Mouse (Mus musculus) forebrain, embryonic 16.5 days (tissue): Measurements from ENCODE around the gene Slc8a3. TPM values are rescaled to one million over a fixed set of nuclear protein-coding genes. Genes with fewer than 3 reads are reported as not detected.

Source experiments
- ATAC-seq: fragments of 200-750 bp; cut with Nextera tagmentation; 2 replicates; pipeline ENCODE4 v1.8.0; 2017; ENCODE audit warnings: mild to moderate bottlenecking, moderate library complexity
- H3K27ac ChIP-seq: fragments of 300-500 bp; sonication (generic); 2 replicates; pipeline ENCODE4 v1.5.1; 2014; ENCODE audit warnings: low read length, control low read depth
- H3K27me3 ChIP-seq: fragments of 300-500 bp; sonication (generic); replicated peaks from 2 replicates; pipeline ENCODE4 v1.6.1; 2014; ENCODE audit warnings: low read length; ENCODE audit not compliant: control insufficient read depth, insufficient read depth
- H3K36me3 ChIP-seq: fragments of 300-500 bp; sonication (generic); 2 replicates; pipeline ENCODE4 v1.6.1; 2014; ENCODE audit not compliant: control insufficient read depth, insufficient read depth
- H3K4me1 ChIP-seq: fragments of 300-500 bp; sonication (generic); replicated peaks from 2 replicates; pipeline ENCODE4 v1.6.1; 2014; ENCODE audit warnings: low read length; ENCODE audit not compliant: control insufficient read depth, insufficient read depth
- H3K4me2 ChIP-seq: fragments of 300-500 bp; sonication (generic); 2 replicates; pipeline ENCODE4 v1.6.1; 2014; ENCODE audit warnings: mild to moderate bottlenecking, low read length, control low read depth
- H3K4me3 ChIP-seq: fragments of 300-500 bp; sonication (generic); replicated peaks from 2 replicates; pipeline ENCODE4 v1.5.1; 2014; ENCODE audit warnings: mild to moderate bottlenecking, low read length, control low read depth
- H3K9ac ChIP-seq: fragments of 300-500 bp; sonication (generic); replicated peaks from 2 replicates; pipeline ENCODE4 v1.6.1; 2014; ENCODE audit warnings: low read depth, low read length, control low read depth
- H3K9me3 ChIP-seq: fragments of 300-500 bp; sonication (generic); 2 replicates; pipeline ENCODE4 v1.6.1; 2016; ENCODE audit warnings: low read length; ENCODE audit not compliant: control insufficient read depth
- WGBS: fragments of 180-500 bp; shearing (Covaris S2); extraction: QIAGEN DNeasy Blood & Tissue Kit; methylation state at CpG from one replicate; pipeline ENCODE4 v1.1.7; 2014; 5-methylcytosine and 5-hydroxymethylcytosine counted together
- polyA plus RNA-seq: library from polyadenylated mRNA; unstranded; fragments of >200 nt; fragmentation: Nextera tagmentation; extraction: Ambion mirVana; gene quantifications from 2 replicates; pipeline ENCODE4 v1.2.1, GENCODE M21; 2015

The Slc8a3 gene
- polyA plus RNA-seq, 1 experiment from 2014 or later, result 7.0 TPM

- no peak for ATAC-seq
- Histone ChIP-seq H3K4me2 (no peak overlapping the region), H3K27ac (no peak overlapping the region), H3K4me3 (no peak overlapping the region), H3K36me3 (no peaks in the 10 kb centered on the region), H3K4me1 (peaks cover under 1% of the 10 kb centered on the region; the same call in 1 of the 2 replicates), H3K27me3 (no peaks in the 10 kb centered on the region), H3K9me3 (no peaks in the 10 kb centered on the region), H3K9ac (no peak overlapping the region)
- WGBS, result 80% methylated on average over 5 of the region's 5 CpGs
Measured at GRCm38 (mm10) chr12:81315953-81316352, 17.0 kb downstream of the Slc8a3 start.

DNA sequence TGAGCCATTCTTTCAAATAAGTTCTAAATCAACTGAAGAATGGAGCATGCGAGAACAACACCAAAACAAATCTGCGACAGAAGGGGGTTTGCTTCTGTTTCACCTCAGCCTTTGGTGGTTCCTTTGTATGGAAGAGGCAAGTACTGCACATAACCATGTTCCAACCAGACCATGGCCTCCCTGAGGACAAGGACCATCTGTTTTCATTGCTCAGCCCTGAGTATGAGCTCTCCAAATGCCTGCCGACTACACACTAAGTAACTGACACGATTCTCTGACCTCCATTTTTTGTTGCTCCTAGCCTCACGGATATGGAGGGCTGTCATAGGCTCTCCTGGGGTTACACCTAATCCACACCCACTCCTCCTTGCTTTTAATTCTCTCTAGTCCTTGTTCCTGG is 29.4 kb downstream of the Slc8a3 start:
- no peak for ATAC-seq
- Histone ChIP-seq H3K4me1 (no peaks in the 10 kb centered on the region), H3K27me3 (no peaks in the 10 kb centered on the region), H3K9ac (no peak overlapping the region), H3K4me3 (no peak overlapping the region), H3K27ac (no peak overlapping the region), H3K4me2 (no peak overlapping the region), H3K9me3 (no peaks in the 10 kb centered on the region), H3K36me3 (no peaks in the 10 kb centered on the region)
- 87% methylated on average over 5 of the region's 5 CpGs for WGBS

DNA sequence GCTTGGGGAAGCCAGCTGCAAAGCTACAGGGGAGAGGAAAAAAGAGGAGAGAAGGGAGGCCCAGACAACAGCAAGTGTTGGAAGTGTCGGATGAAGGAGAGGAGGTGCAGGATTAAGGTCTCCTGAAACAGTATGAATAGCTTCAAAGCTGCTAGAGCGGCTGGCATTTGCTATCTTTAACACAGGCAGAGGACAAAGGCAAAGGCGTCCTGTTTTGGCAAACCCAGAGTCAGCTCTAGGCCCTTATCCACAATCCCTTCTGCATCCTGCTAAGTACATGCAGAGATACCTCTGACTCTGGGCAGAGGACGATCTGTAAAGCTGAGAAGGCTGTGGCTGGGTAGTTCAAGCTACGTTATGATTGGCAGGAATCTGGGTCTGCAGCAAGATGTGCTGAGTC is 38.4 kb downstream of the Slc8a3 start:
- H3K4me3 ChIP-seq, result no peak overlapping the region
- H3K36me3 ChIP-seq, result no peaks in the 10 kb centered on the region
- H3K9me3 ChIP-seq, result no peaks in the 10 kb centered on the region
- 17% methylated on average over 5 of the region's 5 CpGs for WGBS
- H3K27me3 ChIP-seq, result no peaks in the 10 kb centered on the region
- no peak overlapping the region for H3K9ac ChIP-seq
- no peaks in the 10 kb centered on the region for H3K4me1 ChIP-seq
- no peak for ATAC-seq
- no peak overlapping the region for H3K4me2 ChIP-seq
- H3K27ac ChIP-seq, result no peak overlapping the region

DNA sequence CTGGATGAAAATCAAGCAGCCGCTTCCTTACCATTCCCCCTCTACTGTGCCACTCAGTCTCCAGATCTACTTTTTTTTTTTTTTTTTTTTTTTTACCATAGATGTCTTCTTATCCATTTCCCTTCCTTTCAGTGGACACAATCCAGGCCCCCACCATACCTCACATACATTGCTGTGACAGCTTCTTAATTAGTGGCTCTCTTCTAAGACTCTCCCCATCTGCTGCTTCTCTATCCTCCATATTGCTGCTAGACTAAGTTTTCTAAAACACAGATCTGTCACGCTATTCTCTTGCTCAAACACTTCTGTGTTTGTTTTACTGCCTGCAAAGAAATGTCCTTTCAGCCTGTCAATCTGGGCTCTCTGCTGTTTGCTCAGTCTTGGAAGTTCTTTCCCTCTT is 54.9 kb downstream of the Slc8a3 start:
- ATAC-seq, result peak; percentile 87

GRCm38 (mm10) chr12:81274616-81275015 is 58.4 kb downstream of the Slc8a3 start:
- WGBS, result 67% methylated on average over 4 of the region's 4 CpGs
- H3K36me3 ChIP-seq, result no peaks in the 10 kb centered on the region
- no peaks in the 10 kb centered on the region for H3K9me3 ChIP-seq
- H3K4me2 ChIP-seq, result no peak overlapping the region
- H3K4me3 ChIP-seq, result no peak overlapping the region
- no peak for ATAC-seq
- no peaks in the 10 kb centered on the region for H3K4me1 ChIP-seq
- no peaks in the 10 kb centered on the region for H3K27me3 ChIP-seq
- no peak overlapping the region for H3K27ac ChIP-seq
- H3K9ac ChIP-seq, result no peak overlapping the region

More for the DNA sequence above, 54.9 kb downstream of the Slc8a3 start:
- Histone ChIP-seq H3K4me2 (no peak overlapping the region), H3K9me3 (no peaks in the 10 kb centered on the region), H3K9ac (no peak overlapping the region), H3K4me3 (no peak overlapping the region), H3K27ac (no peak overlapping the region), H3K4me1 (no peaks in the 10 kb centered on the region), H3K36me3 (no peaks in the 10 kb centered on the region), H3K27me3 (no peaks in the 10 kb centered on the region; the same call in 1 of the 2 replicates)
- WGBS, result 48% methylated on average over 2 of the region's 2 CpGs

DNA sequence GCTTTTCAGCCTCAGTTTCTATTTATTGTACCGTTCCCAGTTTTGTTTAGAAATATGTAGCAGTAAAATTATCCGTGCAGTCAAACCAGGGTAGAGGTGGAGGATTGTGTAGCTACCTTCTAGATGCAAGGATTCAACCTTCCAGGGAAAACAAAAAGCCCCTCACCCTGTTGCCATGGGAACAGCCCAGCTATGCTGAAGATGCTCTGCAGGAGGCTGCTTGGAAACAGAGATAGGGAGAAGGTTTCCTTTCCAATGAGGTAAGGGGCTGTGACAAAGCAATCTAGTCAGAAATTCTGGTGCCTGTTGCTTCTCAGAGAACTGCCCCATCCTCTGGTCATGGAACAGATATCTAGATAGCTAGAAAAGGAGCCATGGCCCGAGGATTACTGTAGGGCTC is 59.6 kb downstream of the Slc8a3 start:
- no peak overlapping the region for H3K4me2 ChIP-seq
- H3K4me1 ChIP-seq, result no peaks in the 10 kb centered on the region
- H3K36me3 ChIP-seq, result no peaks in the 10 kb centered on the region
- H3K4me3 ChIP-seq, result no peak overlapping the region
- H3K27ac ChIP-seq, result no peak overlapping the region
- 16% methylated on average over 3 of the region's 3 CpGs for WGBS
- peak; percentile 43; the same call in 1 of the 2 replicates for ATAC-seq
- no peaks in the 10 kb centered on the region for H3K9me3 ChIP-seq
- no peaks in the 10 kb centered on the region for H3K27me3 ChIP-seq
- no peak overlapping the region for H3K9ac ChIP-seq

- Histone ChIP-seq H3K4me2 (no peak overlapping the region), H3K4me1 (no peaks in the 10 kb centered on the region), H3K36me3 (no peaks in the 10 kb centered on the region), H3K9ac (no peak overlapping the region), H3K4me3 (no peak overlapping the region), H3K27ac (no peak overlapping the region), H3K27me3 (no peaks in the 10 kb centered on the region), H3K9me3 (no peaks in the 10 kb centered on the region)
- ATAC-seq, result no peak
- 89% methylated on average over 5 of the region's 5 CpGs for WGBS
Measured at GRCm38 (mm10) chr12:81269246-81269645, 63.7 kb downstream of the Slc8a3 start.

DNA sequence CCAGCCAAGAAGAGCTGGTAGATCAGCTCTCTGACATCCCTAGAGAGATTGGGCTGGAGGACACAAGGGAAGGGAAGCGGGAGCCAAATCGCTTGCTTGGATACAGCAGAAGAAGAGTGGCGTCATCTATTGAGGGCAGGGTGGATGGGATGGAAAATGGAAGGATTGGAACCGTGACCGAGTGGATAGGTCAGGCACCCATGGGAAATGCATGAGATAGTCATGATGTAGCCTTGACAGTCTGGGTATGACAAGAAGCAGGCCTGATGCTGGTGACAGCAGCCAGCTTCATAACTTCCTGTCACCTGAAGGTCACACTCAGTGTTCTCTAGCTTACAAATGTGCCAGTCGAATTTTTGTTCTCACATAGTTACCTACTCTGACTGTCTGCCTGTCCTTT is 70.2 kb downstream of the Slc8a3 start:
- Histone ChIP-seq H3K9me3 (no peaks in the 10 kb centered on the region), H3K27me3 (no peaks in the 10 kb centered on the region), H3K4me1 (no peaks in the 10 kb centered on the region), H3K36me3 (no peaks in the 10 kb centered on the region), H3K27ac (no peak overlapping the region), H3K4me3 (no peak overlapping the region), H3K9ac (no peak overlapping the region), H3K4me2 (no peak overlapping the region)
- ATAC-seq, result no peak
- 88% methylated on average over 6 of the region's 6 CpGs for WGBS

DNA sequence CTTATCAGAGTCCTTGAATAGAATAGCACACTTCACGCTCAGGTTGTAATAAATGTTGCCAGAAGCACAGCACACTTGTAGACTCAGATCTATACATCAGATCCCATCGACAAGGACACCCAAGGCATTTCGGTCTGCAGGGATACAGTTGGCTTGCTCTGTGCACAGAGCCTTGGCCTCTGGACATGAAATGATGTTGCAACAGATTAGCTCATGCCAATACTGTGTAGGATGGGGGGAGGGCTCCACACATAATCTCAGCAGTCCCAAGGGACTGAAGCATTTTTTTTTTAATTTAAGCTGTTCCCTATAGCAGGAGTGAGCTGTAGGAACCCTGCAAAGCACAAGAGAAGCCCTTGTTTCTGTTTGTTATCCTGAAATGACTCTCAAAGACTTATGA is 74.8 kb downstream of the Slc8a3 start:
- ATAC-seq, result no peak

DNA sequence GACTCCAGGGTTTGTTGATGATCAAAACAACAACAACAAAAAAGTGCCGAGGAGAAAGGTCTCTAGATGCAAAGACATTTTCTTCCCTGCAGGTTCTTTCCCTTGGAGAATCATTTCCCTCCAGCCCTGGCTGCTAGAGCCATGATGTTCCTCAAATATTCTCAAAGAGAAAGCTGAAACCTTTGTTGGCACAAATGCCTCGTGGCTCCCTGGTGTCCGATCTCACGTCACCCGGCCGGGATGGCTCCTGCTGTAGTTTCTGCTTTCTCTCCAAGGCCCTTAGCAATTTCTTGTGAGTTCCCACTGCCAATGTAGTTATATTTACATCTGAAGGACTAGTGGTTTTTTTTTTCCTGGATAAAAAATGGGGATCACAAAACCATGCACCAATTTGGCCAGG is 87.6 kb downstream of the Slc8a3 start:
- Histone ChIP-seq H3K27me3 (no peaks in the 10 kb centered on the region), H3K27ac (no peak overlapping the region), H3K4me1 (peaks cover 5% of the 10 kb centered on the region; the same call in 1 of the 2 replicates), H3K4me2 (no peak overlapping the region), H3K9ac (no peak overlapping the region), H3K4me3 (no peak overlapping the region), H3K9me3 (no peaks in the 10 kb centered on the region), H3K36me3 (no peaks in the 10 kb centered on the region)
- ATAC-seq, result no peak
- WGBS, result 66% methylated on average over 6 of the region's 6 CpGs

More for the DNA sequence above, 74.8 kb downstream of the Slc8a3 start:
- Histone ChIP-seq H3K4me2 (no peak overlapping the region), H3K9ac (no peak overlapping the region), H3K4me3 (no peak overlapping the region), H3K36me3 (no peaks in the 10 kb centered on the region), H3K27me3 (no peaks in the 10 kb centered on the region), H3K9me3 (no peaks in the 10 kb centered on the region), H3K4me1 (no peaks in the 10 kb centered on the region), H3K27ac (no peak overlapping the region)
- 98% methylated on average over 3 of the region's 3 CpGs for WGBS
